Mouse (Mus musculus): ENCODE measurements around the gene Cyp11a1. TPM values are rescaled to one million over a fixed set of nuclear protein-coding genes. Genes with fewer than 3 reads are reported as not detected.

Gene Cyp11a1
- polyA plus RNA-seq, 1 experiment from 2014 or later = 0.12 TPM

DNA sequence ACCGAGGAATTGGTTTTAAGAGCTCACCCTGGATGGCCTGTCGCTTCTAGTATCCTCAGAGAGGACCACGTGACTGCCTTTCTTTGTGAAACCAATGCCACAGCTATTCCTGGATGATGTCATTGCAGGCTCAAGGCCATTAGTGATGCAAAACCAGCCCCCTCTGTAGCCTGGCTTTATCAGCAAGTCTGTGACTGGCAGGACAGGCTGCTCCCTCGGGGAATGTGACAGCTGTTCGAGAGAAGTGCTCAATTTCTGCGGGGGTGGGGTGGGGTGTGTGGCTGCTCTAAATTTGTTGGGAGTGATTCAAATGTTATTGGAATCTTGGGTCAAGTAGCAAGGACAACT lies 2.8 kb downstream of the Cyp11a1 start:
- H3K27ac ChIP-seq (replicated peaks; ENCODE audit: low read depth, low read length) = no peak overlapping the region
- H3K9ac ChIP-seq (ENCODE audit: low read length) = no peak overlapping the region
- no peak overlapping the region; the same call in 1 of the 2 replicates for H3K4me2 ChIP-seq (ENCODE audit: low read depth, severe bottlenecking)
- WGBS = 13% methylated on average over 6 of the region's 6 CpGs
- ATAC-seq (ENCODE audit: insufficient number of reproducible peaks, low FRiP score, low TSS enrichment, low read depth) (peak; percentile 19; the same call in 1 of the 2 replicates), DNase-seq (ENCODE audit: low spot score) (peak; percentile 32)
- no peaks in the 10 kb centered on the region for H3K36me3 ChIP-seq (ENCODE audit: control insufficient read depth, insufficient read depth, low read length)
- no peaks in the 10 kb centered on the region for H3K9me3 ChIP-seq (ENCODE audit: control insufficient read depth, low read length)
- H3K4me3 ChIP-seq (ENCODE audit: low read depth, low read length) = no peak overlapping the region
- no peaks in the 10 kb centered on the region for H3K27me3 ChIP-seq (ENCODE audit: control insufficient read depth, insufficient read depth, low read length)
- H3K4me1 ChIP-seq (ENCODE audit: control insufficient read depth, insufficient read depth, low read length) = 0 out of 2 replicates have a peak, but pooled peaks cover 2% of the 10 kb centered on the region

DNA sequence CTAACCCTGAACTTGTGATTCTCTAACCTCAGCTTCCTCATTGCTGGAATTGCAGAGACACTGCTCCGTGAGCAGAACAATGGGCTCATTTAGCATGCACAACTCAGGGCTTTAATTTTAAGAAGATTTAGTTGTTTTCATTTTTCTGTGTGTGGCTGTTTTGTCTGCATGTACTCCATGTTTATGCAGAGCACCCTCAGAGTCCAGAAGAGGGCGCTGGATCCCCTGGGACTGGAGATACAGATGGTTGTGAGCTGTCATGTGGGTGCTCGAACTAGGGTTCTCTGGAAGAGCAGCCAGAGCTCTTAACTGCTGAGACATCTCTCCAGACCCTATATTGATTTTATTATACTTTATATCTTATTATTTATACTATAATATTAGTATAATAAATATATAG lies 3.4 kb downstream of the Cyp11a1 start:
- Histone ChIP-seq H3K4me2 (ENCODE audit: low read depth, severe bottlenecking) (no peak overlapping the region), H3K36me3 (ENCODE audit: control insufficient read depth, insufficient read depth, low read length) (no peaks in the 10 kb centered on the region), H3K4me1 (ENCODE audit: control insufficient read depth, insufficient read depth, low read length) (0 out of 2 replicates have a peak, but pooled peaks cover 2% of the 10 kb centered on the region), H3K9me3 (ENCODE audit: control insufficient read depth, low read length) (no peaks in the 10 kb centered on the region), H3K9ac (ENCODE audit: low read length) (no peak overlapping the region), H3K27ac (replicated peaks; ENCODE audit: low read depth, low read length) (no peak overlapping the region), H3K27me3 (ENCODE audit: control insufficient read depth, insufficient read depth, low read length) (no peaks in the 10 kb centered on the region), H3K4me3 (ENCODE audit: low read depth, low read length) (no peak overlapping the region)
- no peak for ATAC-seq (ENCODE audit: insufficient number of reproducible peaks, low FRiP score, low TSS enrichment, low read depth)
- no peak for DNase-seq (ENCODE audit: low spot score)
- 55% methylated on average over 3 of the region's 3 CpGs for WGBS

DNA sequence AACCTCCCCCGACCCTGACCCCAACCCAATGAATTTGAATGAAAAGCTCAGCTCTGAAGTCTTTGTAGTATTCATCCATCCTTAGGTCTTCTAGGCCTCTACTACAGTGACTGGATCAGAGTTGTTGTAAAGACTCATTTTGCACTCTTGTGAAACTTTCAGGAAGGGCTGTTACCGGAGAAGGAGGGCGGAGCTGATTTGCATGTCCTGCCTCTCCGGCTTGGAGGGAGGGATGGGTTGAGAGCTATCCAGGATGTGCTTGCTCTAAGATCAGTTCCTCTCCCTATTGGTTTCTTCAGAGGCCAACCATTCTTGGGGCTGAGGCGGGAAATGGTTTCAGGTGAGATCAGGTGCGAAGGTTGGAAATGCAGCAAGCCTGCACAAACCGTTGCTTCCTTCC lies 4.8 kb downstream of the Cyp11a1 start:
- no peaks in the 10 kb centered on the region for H3K27me3 ChIP-seq (ENCODE audit: control insufficient read depth, insufficient read depth, low read length)
- H3K36me3 ChIP-seq (ENCODE audit: control insufficient read depth, insufficient read depth, low read length) = no peaks in the 10 kb centered on the region
- H3K9ac ChIP-seq (ENCODE audit: low read length) = no peak overlapping the region
- ATAC-seq (ENCODE audit: insufficient number of reproducible peaks, low FRiP score, low TSS enrichment, low read depth) = no peak
- peak overlapping the region; percentile 1; the same call in 1 of the 2 replicates for H3K4me2 ChIP-seq (ENCODE audit: low read depth, severe bottlenecking)
- 26% methylated on average over 7 of the region's 7 CpGs for WGBS
- no peaks in the 10 kb centered on the region for H3K9me3 ChIP-seq (ENCODE audit: control insufficient read depth, low read length)
- 0 out of 2 replicates have a peak, but pooled peaks cover 2% of the 10 kb centered on the region for H3K4me1 ChIP-seq (ENCODE audit: control insufficient read depth, insufficient read depth, low read length)
- peak; percentile 49 for DNase-seq (ENCODE audit: low spot score)
- no peak overlapping the region for H3K27ac ChIP-seq (replicated peaks; ENCODE audit: low read depth, low read length)
- no peak overlapping the region for H3K4me3 ChIP-seq (ENCODE audit: low read depth, low read length)

DNA sequence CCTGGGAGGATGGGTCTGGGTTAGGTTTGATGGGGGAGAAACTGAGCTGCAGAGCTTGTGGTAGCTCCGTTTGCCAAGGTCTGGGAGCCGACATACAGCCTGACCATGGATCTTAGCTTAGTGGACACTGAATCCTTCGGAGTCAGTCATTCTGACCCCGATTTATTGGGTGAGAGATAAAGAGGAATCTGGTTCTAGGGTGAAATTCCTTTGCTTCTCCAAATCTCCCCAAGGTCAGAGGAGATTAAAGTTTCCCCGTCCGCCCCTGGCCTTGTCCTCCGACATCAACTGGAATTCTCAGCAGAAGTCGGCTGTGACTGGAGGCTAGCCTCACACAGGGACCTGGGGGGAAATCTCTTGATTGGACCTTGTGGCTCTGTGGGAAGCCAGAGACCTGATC lies 5.3 kb downstream of the Cyp11a1 start:
- DNase-seq (ENCODE audit: low spot score) = no peak
- no peak overlapping the region for H3K27ac ChIP-seq (replicated peaks; ENCODE audit: low read depth, low read length)
- WGBS = 57% methylated on average over 8 of the region's 8 CpGs

DNA sequence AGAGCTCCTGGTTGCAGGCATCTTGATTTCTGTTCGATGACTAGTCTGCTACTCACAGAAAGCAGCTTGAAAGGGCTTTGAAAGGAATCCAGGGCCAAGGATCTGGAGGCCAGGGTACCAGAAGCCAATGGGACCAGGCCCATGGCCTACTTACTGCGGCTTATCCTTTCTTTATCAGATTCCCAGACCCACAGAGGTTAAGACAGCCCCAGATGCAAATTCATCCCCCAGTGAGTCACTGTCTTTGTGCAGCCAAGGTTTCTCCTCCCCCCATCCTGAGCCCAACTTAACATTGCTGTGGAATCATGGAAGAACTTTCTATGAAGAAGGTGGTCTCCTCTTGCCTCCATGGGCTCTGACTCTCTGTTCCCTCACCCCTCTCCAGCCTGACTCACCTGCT lies 6.3 kb downstream of the Cyp11a1 start:
- no peak overlapping the region for H3K9ac ChIP-seq (ENCODE audit: low read length)
- H3K4me1 ChIP-seq (ENCODE audit: control insufficient read depth, insufficient read depth, low read length) = 0 out of 2 replicates have a peak, but pooled peaks cover 2% of the 10 kb centered on the region
- 84% methylated on average over 2 of the region's 2 CpGs for WGBS
- no peaks in the 10 kb centered on the region for H3K27me3 ChIP-seq (ENCODE audit: control insufficient read depth, insufficient read depth, low read length)
- no peak overlapping the region for H3K4me3 ChIP-seq (ENCODE audit: low read depth, low read length)
- no peak for ATAC-seq (ENCODE audit: insufficient number of reproducible peaks, low FRiP score, low TSS enrichment, low read depth)
- no peak overlapping the region for H3K4me2 ChIP-seq (ENCODE audit: low read depth, severe bottlenecking)
- H3K27ac ChIP-seq (replicated peaks; ENCODE audit: low read depth, low read length) = no peak overlapping the region
- H3K9me3 ChIP-seq (ENCODE audit: control insufficient read depth, low read length) = no peaks in the 10 kb centered on the region
- no peak for DNase-seq (ENCODE audit: low spot score)
- no peaks in the 10 kb centered on the region for H3K36me3 ChIP-seq (ENCODE audit: control insufficient read depth, insufficient read depth, low read length)

More for the DNA sequence above, 5.3 kb downstream of the Cyp11a1 start:
- Histone ChIP-seq H3K9me3 (ENCODE audit: control insufficient read depth, low read length) (no peaks in the 10 kb centered on the region), H3K4me1 (ENCODE audit: control insufficient read depth, insufficient read depth, low read length) (0 out of 2 replicates have a peak, but pooled peaks cover 2% of the 10 kb centered on the region), H3K4me2 (ENCODE audit: low read depth, severe bottlenecking) (no peak overlapping the region), H3K4me3 (ENCODE audit: low read depth, low read length) (no peak overlapping the region), H3K36me3 (ENCODE audit: control insufficient read depth, insufficient read depth, low read length) (no peaks in the 10 kb centered on the region), H3K27me3 (ENCODE audit: control insufficient read depth, insufficient read depth, low read length) (no peaks in the 10 kb centered on the region), H3K9ac (ENCODE audit: low read length) (no peak overlapping the region)
- no peak for ATAC-seq (ENCODE audit: insufficient number of reproducible peaks, low FRiP score, low TSS enrichment, low read depth)

DNA sequence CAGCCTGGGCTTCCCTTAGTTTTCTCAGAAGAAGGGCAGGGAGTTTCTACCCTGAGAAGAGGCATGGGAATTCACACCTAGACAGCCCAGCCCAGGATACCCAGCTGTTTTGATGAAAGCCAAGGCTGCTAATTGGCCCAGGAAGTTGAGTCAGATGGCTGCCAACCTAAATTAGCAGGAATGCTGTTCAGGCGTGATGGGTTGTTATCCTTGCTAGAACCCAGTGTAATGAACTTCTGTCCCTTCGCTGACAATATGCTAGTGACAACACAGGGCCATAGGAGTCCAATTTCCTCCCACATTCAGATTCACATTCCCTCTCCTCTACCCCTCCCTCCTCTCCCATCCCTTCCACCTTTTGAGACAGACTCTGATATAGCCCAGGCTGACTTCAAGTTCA lies 6.7 kb downstream of the Cyp11a1 start:
- WGBS = 31% methylated on average over 2 of the region's 2 CpGs
- ATAC-seq (ENCODE audit: insufficient number of reproducible peaks, low FRiP score, low TSS enrichment, low read depth) = no peak
- H3K4me1 ChIP-seq (ENCODE audit: control insufficient read depth, insufficient read depth, low read length) = 0 out of 2 replicates have a peak, but pooled peaks cover 2% of the 10 kb centered on the region
- H3K9ac ChIP-seq (ENCODE audit: low read length) = no peak overlapping the region
- no peak overlapping the region for H3K4me3 ChIP-seq (ENCODE audit: low read depth, low read length)
- H3K4me2 ChIP-seq (ENCODE audit: low read depth, severe bottlenecking) = no peak overlapping the region
- H3K36me3 ChIP-seq (ENCODE audit: control insufficient read depth, insufficient read depth, low read length) = no peaks in the 10 kb centered on the region
- DNase-seq (ENCODE audit: low spot score) = no peak
- H3K9me3 ChIP-seq (ENCODE audit: control insufficient read depth, low read length) = no peaks in the 10 kb centered on the region
- H3K27me3 ChIP-seq (ENCODE audit: control insufficient read depth, insufficient read depth, low read length) = no peaks in the 10 kb centered on the region
- H3K27ac ChIP-seq (replicated peaks; ENCODE audit: low read depth, low read length) = no peak overlapping the region

DNA sequence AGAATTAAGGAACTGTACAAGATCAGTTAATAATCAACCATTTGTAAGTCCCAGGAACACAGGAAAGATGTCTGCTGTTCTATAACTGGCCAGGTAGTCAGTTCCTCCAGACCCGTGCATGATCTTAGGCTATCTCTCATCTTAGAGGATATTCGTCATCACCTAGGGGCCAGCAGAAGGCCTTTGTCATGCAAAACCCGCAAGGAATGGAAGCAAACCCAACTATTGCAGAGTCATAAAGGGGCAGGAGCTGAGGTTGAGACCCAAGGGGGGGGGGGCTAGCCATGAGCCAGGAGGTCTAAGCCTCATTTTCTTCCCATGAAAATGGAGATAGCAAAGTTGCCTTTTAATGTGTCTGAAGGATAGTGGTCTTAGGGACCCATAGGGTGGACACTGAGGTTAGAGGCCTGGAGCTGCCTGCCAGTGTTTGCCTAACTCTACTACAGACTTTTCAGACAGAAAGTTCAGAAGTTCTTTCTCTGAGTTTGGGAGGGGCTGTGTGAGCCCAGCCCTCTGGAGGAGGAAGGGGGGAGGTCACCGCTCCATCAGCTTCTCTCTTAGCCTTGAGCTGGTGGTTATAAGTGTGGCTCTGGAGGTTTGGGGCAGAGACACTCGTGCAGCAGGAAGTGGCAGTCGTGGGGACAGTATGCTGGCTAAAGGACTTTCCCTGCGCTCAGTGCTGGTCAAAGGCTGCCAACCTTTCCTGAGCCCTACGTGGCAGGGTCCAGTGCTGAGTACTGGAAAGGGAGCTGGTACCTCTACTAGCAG lies 8.4 kb downstream of the Cyp11a1 start:
- ATAC-seq (ENCODE audit: insufficient number of reproducible peaks, low FRiP score, low TSS enrichment, low read depth) (no peak), DNase-seq (ENCODE audit: low spot score) (no peak)
- no peaks in the 10 kb centered on the region for H3K9me3 ChIP-seq (ENCODE audit: control insufficient read depth, low read length)
- no peak overlapping the region for H3K27ac ChIP-seq (replicated peaks; ENCODE audit: low read depth, low read length)
- H3K36me3 ChIP-seq (ENCODE audit: control insufficient read depth, insufficient read depth, low read length) = no peaks in the 10 kb centered on the region
- H3K27me3 ChIP-seq (ENCODE audit: control insufficient read depth, insufficient read depth, low read length) = no peaks in the 10 kb centered on the region
- H3K4me2 ChIP-seq (ENCODE audit: low read depth, severe bottlenecking) = no peak overlapping the region
- 0 out of 2 replicates have a peak, but pooled peaks cover 2% of the 10 kb centered on the region for H3K4me1 ChIP-seq (ENCODE audit: control insufficient read depth, insufficient read depth, low read length)
- H3K4me3 ChIP-seq (ENCODE audit: low read depth, low read length) = no peak overlapping the region
- 61% methylated on average over 8 of the region's 8 CpGs for WGBS
- no peak overlapping the region for H3K9ac ChIP-seq (ENCODE audit: low read length)

- H3K4me1 ChIP-seq (ENCODE audit: control insufficient read depth, insufficient read depth, low read length) = 0 out of 2 replicates have a peak, but pooled peaks cover 2% of the 10 kb centered on the region
- WGBS = 87% methylated on average over 6 of the region's 6 CpGs
- H3K4me3 ChIP-seq (ENCODE audit: low read depth, low read length) = no peak overlapping the region
- no peak overlapping the region for H3K4me2 ChIP-seq (ENCODE audit: low read depth, severe bottlenecking)
- H3K27ac ChIP-seq (replicated peaks; ENCODE audit: low read depth, low read length) = no peak overlapping the region
- no peak for DNase-seq (ENCODE audit: low spot score)
- ATAC-seq (ENCODE audit: insufficient number of reproducible peaks, low FRiP score, low TSS enrichment, low read depth) = no peak
- no peak overlapping the region for H3K9ac ChIP-seq (ENCODE audit: low read length)
- H3K36me3 ChIP-seq (ENCODE audit: control insufficient read depth, insufficient read depth, low read length) = no peaks in the 10 kb centered on the region
- no peaks in the 10 kb centered on the region for H3K9me3 ChIP-seq (ENCODE audit: control insufficient read depth, low read length)
- no peaks in the 10 kb centered on the region for H3K27me3 ChIP-seq (ENCODE audit: control insufficient read depth, insufficient read depth, low read length)
These were observed 9.6 kb downstream of the Cyp11a1 start for GRCm38 (mm10) chr9:58015856-58016255.
